Mouse (Mus musculus) cortical plate, adult 2 months (tissue): ENCODE data around the gene Spem2.

Experiments used
- CTCF ChIP-seq: fragments of 200-500 bp; IDR thresholded peaks from 2 replicates; pipeline ENCODE4 v1.5.1; 2011; ENCODE audit warnings: mild to moderate bottlenecking, control low read depth, low read length; ENCODE audit not compliant: insufficient read depth; ENCODE audit errors: extremely low read depth
- POLR2A ChIP-seq: fragments of 200-500 bp; IDR thresholded peaks from 2 replicates; pipeline ENCODE4 v1.6.1; 2011; ENCODE audit warnings: mild to moderate bottlenecking, low read length, control low read depth; ENCODE audit not compliant: insufficient read depth; ENCODE audit errors: extremely low read depth

- no peak for TF ChIP-seq CTCF
- no peak for TF ChIP-seq POLR2A
Measured at GRCm38 (mm10) chr11:69776488-69776887, 41.8 kb downstream of the Spem2 start.
